Mouse (Mus musculus): ENCODE results near the gene Crb3. TPM values are rescaled to one million over a fixed set of nuclear protein-coding genes. Genes with fewer than 3 reads are reported as not detected.

Crb3 gene
- total and polyA plus RNA-seq, 2 experiments from 2014 or later, result 3.5 to 4.0 TPM

- Histone ChIP-seq H3K27me3 (ENCODE audit: insufficient read depth, low read length) (no peaks in the 10 kb centered on the region), H3K9ac (no peak within 1 kb of the TSS), H3K4me3 (ENCODE audit: low read depth, low read length) (no peak within 1 kb of the TSS), H3K4me1 (ENCODE audit: insufficient read depth) (no peaks in the 10 kb centered on the region), H3K27ac (ENCODE audit: low read depth, low read length) (0 out of 2 replicates have a peak within 1 kb of the TSS, but pooled peaks have one; percentile 15), H3K36me3 (ENCODE audit: insufficient read depth) (peaks cover 30% of the 10 kb centered on the region), H3K4me2 (ENCODE audit: low read depth) (no peak within 1 kb of the TSS), H3K9me3 (ENCODE audit: low read length) (no peaks in the 10 kb centered on the region)
- peak; percentile 10; the same call in 1 of the 2 replicates for ATAC-seq
- TF ChIP-seq CTCF (IDR thresholded peaks at IDR 0.05; ENCODE audit: low read depth), result no peak
- DNase-seq, result no peak
- 63% methylated on average over 6 of the region's 6 CpGs for WGBS
These were observed 19.4 kb downstream of the Crb3 start, which contains the start of gene Dennd1c for GRCm38 (mm10) chr17:57078336-57078735. Gene Dennd1c (minus strand): TSS chr17:57078514.

- H3K27me3 ChIP-seq (ENCODE audit: insufficient read depth, low read length), result no peaks in the 10 kb centered on the region
- H3K9ac ChIP-seq, result no peak overlapping the region
- no peaks in the 10 kb centered on the region for H3K4me1 ChIP-seq (ENCODE audit: insufficient read depth)
- ATAC-seq, result no peak
- WGBS, result 83% methylated on average over 3 of the region's 3 CpGs
- no peak for DNase-seq
- no peak overlapping the region for H3K4me2 ChIP-seq (ENCODE audit: low read depth)
- no peak overlapping the region for H3K4me3 ChIP-seq (ENCODE audit: low read depth, low read length)
- TF ChIP-seq CTCF (IDR thresholded peaks at IDR 0.05; ENCODE audit: low read depth), result no peak
- peaks cover 39% of the 10 kb centered on the region for H3K36me3 ChIP-seq (ENCODE audit: insufficient read depth)
- no peak overlapping the region for H3K27ac ChIP-seq (ENCODE audit: low read depth, low read length)
- no peaks in the 10 kb centered on the region for H3K9me3 ChIP-seq (ENCODE audit: low read length)
These were observed 21.0 kb downstream of the Crb3 start for GRCm38 (mm10) chr17:57079919-57080318.

DNA sequence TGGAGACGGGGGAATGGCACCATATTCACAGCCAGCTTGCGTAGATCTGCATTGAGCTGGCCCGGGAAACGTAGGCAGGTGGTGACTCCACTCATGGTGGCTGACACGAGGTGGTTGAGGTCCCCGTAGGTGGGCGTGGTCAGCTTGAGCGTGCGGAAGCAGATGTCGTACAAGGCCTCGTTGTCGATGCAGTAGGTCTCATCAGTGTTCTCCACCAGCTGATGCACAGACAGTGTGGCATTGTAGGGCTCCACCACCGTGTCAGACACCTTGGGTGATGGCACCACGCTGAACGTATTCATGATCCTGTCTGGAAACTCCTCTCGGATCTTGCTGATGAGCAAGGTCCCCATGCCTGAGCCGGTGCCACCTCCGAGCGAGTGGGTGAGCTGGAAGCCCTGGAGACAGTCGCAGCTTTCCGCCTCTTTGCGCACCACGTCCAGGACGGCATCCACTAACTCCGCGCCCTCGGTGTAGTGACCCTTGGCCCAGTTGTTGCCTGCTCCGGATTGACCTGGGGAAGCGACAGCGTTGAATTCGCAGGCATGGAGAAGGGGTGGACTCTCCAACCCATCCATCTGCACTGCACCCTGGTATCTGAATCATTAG lies 22.4 kb downstream of the Crb3 start:
- DNase-seq, result no peak
- no peak for TF ChIP-seq CTCF (IDR thresholded peaks at IDR 0.05; ENCODE audit: low read depth)
- Histone ChIP-seq H3K27me3 (ENCODE audit: insufficient read depth, low read length) (no peaks in the 10 kb centered on the region), H3K9me3 (ENCODE audit: low read length) (no peaks in the 10 kb centered on the region), H3K36me3 (ENCODE audit: insufficient read depth) (peaks cover 39% of the 10 kb centered on the region), H3K27ac (ENCODE audit: low read depth, low read length) (no peak overlapping the region), H3K4me3 (ENCODE audit: low read depth, low read length) (no peak overlapping the region), H3K9ac (no peak overlapping the region), H3K4me2 (ENCODE audit: low read depth) (no peak overlapping the region), H3K4me1 (ENCODE audit: insufficient read depth) (peaks cover 3% of the 10 kb centered on the region; the same call in 1 of the 2 replicates)
- WGBS, result 96% methylated on average over 31 of the region's 31 CpGs
- ATAC-seq, result no peak

DNA sequence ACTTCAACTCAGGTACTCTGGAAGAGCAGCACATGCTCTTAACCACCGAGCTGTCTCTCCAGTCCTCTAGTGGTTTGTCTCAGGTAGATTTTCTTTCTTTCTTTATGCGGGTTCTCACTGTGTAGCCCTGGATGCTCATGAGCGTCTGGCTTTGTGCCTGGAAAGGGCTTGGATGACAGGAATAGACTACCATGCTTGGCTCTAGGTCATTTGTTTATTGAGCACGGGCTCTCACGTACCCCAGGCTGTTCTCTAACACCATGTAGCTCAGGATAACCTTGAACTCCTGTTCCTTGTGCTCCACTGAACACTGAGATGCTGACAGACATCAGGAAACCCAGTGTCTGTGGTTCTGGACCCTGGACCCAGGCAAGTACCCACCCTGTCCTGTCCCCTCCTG lies 23.6 kb downstream of the Crb3 start:
- TF ChIP-seq CTCF (IDR thresholded peaks at IDR 0.05; ENCODE audit: low read depth), result no peak
- peaks cover 39% of the 10 kb centered on the region for H3K36me3 ChIP-seq (ENCODE audit: insufficient read depth)
- H3K27me3 ChIP-seq (ENCODE audit: insufficient read depth, low read length), result no peaks in the 10 kb centered on the region
- no peak overlapping the region for H3K4me3 ChIP-seq (ENCODE audit: low read depth, low read length)
- no peak for ATAC-seq
- H3K4me1 ChIP-seq (ENCODE audit: insufficient read depth), result peaks cover 3% of the 10 kb centered on the region; the same call in 1 of the 2 replicates
- H3K9ac ChIP-seq, result no peak overlapping the region
- H3K4me2 ChIP-seq (ENCODE audit: low read depth), result no peak overlapping the region
- DNase-seq, result no peak
- no peak overlapping the region for H3K27ac ChIP-seq (ENCODE audit: low read depth, low read length)
- 79% methylated on average over 5 of the region's 5 CpGs for WGBS
- no peaks in the 10 kb centered on the region for H3K9me3 ChIP-seq (ENCODE audit: low read length)

DNA sequence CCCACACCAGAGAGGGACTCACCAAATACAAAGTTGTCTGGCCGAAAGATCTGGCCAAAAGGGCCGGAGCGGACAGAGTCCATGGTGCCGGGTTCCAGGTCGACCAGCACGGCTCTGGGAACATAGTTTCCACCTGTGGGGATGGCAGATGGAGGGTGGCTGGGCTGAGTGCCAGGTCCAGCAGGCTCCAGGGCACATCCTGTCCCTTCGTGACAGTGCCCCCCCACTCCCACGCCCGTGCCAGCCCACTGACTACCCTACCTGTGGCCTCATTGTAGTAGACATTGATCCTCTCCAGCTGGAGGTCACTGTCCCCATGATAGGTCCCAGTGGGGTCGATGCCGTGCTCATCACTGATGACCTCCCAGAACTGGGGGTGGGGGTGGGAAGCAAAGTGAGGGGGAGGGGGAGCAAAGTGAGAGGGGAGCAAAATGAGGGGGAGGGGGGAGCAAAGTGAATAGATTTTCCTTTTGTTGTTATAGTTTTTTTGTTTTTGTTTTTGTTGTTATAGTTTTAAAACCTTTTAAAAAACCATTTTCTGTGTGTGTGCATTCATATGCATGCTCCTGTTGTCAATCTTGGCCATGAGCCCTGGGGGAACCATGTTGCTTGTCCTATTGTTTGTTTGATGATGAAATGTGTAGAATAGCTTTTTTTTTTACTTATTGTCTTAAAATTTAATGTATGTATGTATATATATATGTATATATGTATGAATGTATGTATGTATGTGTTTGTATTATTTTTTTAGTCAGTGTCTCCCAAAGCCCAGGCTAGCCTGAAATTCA lies 27.3 kb downstream of the Crb3 start:
- no peak for TF ChIP-seq CTCF (IDR thresholded peaks at IDR 0.05; ENCODE audit: low read depth)
- Histone ChIP-seq H3K27ac (ENCODE audit: low read depth, low read length) (no peak overlapping the region), H3K4me1 (ENCODE audit: insufficient read depth) (peaks cover 6% of the 10 kb centered on the region; the same call in 1 of the 2 replicates), H3K9ac (peak overlapping the region; percentile 93; the same call in 1 of the 2 replicates), H3K27me3 (ENCODE audit: insufficient read depth, low read length) (no peaks in the 10 kb centered on the region), H3K36me3 (ENCODE audit: insufficient read depth) (peaks cover 24% of the 10 kb centered on the region), H3K4me3 (ENCODE audit: low read depth, low read length) (peak overlapping the region; percentile 72), H3K9me3 (ENCODE audit: low read length) (no peaks in the 10 kb centered on the region), H3K4me2 (ENCODE audit: low read depth) (peak overlapping the region; percentile 76)
- DNase-seq (no peak), ATAC-seq (no peak)
- WGBS, result 83% methylated on average over 11 of the region's 11 CpGs

DNA sequence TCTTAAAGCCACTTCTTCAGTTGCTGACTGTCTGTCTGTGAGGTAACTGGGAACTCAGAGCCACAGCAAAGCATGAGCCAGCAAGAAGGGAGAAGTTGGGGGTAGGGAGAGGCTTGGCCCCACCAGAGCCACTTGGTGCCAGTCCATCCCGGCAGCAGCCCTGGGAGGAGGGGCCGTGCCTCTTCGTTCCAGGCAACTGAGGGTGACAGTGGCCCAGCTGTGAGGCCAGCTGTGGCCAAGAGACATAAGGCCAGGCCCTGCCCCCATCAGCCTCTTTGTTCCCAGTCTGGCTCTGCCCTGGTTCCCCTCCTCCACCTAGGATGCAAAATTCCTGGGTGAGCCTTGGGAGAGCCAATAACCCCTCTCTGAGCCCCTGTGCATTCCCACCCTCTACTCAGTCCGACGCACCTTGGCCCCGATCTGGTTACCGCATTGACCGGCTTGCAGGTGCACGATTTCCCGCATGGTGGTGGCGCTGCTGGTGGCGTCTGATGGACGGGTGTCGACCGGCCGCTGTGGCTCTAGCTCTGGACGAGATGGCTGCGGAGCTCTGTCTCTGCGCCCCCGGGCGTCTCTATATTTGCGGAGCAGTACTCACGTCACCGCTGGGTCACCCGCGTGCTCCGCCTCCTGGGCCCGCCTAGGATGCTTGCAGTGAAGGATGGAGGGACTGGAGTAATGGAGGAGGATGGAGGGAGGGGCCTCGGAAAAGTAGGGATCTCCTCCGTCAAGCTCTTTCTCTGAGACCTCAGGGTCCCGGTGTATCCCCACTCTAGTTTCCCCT lies 28.3 kb downstream of the Crb3 start, which contains the start of gene Tubb4a:
TSS of gene Tubb4a (minus strand) at position 734 of the 784 bp plus-strand sequence.
- peak; percentile 91 for DNase-seq
- Histone ChIP-seq H3K4me3 (ENCODE audit: low read depth, low read length) (peak within 1 kb of the TSS; percentile 72), H3K4me1 (ENCODE audit: insufficient read depth) (peaks cover 6% of the 10 kb centered on the region; the same call in 1 of the 2 replicates), H3K9ac (peak within 1 kb of the TSS; percentile 93), H3K27me3 (ENCODE audit: insufficient read depth, low read length) (no peaks in the 10 kb centered on the region), H3K4me2 (ENCODE audit: low read depth) (peak within 1 kb of the TSS; percentile 76), H3K36me3 (ENCODE audit: insufficient read depth) (peaks cover 16% of the 10 kb centered on the region), H3K27ac (ENCODE audit: low read depth, low read length) (peak within 1 kb of the TSS; percentile 87), H3K9me3 (ENCODE audit: low read length) (no peaks in the 10 kb centered on the region)
- WGBS, result 1% methylated on average over 31 of the region's 31 CpGs
- ATAC-seq, result peak; percentile 98
- peak; percentile 41 for TF ChIP-seq CTCF (IDR thresholded peaks at IDR 0.05; ENCODE audit: low read depth)

Measured in forebrain, postnatal 0 days (tissue).